Mouse (Mus musculus): ENCODE results near the gene Xylt1.

Xylt1 gene

DNA sequence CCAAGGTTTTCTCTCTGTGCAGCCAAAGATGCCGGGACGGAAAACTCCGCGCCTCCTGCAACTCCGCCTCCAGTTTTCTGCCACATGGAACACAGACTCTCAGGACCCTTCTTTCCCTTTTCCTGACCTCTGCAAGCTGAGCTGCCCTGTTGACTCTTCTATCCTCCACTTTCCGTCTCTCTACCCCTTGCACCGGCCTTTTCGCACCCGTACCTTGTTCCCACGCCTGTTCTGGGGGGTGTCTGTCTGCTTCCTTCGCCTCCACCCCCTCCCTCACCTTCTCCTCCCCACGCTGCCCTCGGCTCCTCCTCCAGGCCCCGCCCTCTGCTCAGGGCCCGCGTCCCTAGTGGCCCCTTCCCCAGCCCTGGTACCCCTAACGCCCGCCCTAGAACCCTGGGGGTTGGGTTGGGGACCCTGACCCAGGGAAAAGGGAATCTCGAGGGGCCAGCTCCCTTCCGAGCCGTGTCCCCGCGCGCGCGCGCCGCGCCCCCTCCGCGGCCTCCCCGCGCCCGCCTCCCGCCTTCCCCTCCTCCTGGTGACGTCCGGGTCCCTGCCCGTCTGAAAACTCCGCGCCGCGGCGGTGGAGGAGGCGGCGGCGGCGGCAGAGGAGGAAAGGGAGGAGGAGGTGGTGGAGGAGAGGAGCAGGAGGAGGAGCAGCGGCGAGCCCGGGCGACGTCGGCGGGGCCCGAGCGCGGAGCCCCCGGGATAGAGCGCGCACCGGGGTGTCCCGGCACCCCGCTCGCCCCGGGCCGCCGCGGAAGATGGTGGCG, at the start of gene Xylt1:
Gene Xylt1, plus strand, starts transcription at position 562 of the 770 bp plus-strand sequence.
- peak; percentile 38 for DNase-seq (ENCODE audit: low spot score)

DNA sequence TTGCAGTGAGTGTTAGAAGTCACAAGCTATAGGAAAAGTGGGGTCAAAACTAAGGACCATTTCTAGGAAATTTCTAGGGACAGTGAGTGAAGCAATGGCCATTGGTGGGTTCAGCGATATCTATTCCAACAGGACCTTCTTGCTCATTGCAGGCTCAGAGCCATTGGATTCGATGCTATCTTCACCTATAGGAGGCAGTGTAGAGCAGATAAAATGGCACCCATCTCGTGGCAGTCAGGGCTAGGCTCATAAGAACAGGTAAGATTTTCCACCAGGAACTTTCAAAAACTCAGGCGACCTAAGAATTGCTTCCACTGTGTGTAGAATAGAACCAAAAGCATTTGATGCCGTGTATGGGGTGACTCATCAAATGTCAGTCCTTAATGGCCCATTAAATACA, 46.8 kb upstream of the Xylt1 start:
- DNase-seq (ENCODE audit: low spot score), result no peak

- no peak for DNase-seq (ENCODE audit: low spot score)
Measured at GRCm38 (mm10) chr7:117356316-117356715, 24.5 kb upstream of the Xylt1 start.

DNA sequence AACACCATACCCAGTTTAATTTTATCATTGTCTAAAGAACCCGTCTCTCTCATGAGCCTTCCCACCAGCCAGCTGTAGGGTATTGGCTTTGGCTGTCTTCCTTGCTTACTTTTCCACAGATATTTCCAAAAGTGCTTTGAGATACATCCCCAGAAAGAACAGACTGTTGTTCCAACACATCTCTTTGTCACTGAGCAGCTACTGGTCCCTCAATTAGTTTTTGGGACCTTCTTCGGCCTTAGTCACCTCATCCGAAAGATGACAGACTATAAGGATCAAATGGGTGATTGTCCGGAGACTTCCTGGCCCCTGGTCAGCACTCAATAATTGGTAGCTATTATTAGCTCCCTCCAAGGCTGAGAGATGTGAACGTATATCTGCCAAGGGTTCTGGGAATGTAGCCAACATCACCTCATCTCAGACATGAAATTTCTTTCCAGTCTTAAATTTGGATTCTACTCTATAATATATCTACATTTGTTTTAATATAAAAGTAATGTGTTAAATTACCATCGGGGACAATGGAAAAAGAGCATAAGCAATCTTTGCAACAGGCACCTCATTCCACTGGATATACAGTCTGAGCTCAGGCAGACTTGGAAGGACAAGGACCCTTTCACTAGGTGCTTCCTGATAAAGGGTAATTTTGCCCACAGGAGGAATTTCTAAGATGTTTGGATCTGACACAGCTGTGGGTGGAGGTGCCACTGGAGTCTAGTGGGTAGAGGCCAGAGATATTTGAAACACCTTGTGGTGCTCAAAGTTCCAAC, 23.2 kb upstream of the Xylt1 start:
- DNase-seq (ENCODE audit: low spot score), result no peak

DNA sequence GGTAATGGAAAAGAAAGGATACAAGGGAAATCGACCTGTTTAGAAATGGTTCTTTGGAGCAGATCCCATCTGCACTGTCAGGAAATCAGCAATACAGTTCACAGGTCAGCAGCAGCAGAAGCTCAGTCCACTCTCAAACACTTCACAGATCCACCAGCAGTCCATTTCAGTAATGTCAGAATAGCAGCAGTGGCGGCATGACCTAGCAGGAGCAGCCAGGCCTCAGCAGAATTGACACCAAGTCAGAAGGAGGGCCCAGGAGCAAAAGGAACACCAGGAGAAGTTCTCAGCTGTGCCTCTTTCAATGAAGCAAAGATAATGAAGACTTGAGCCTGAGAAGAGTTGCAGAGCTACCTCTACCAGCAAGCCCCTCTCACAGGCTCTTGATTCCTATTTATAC, 19.5 kb upstream of the Xylt1 start:
- DNase-seq (ENCODE audit: low spot score), result no peak

DNA sequence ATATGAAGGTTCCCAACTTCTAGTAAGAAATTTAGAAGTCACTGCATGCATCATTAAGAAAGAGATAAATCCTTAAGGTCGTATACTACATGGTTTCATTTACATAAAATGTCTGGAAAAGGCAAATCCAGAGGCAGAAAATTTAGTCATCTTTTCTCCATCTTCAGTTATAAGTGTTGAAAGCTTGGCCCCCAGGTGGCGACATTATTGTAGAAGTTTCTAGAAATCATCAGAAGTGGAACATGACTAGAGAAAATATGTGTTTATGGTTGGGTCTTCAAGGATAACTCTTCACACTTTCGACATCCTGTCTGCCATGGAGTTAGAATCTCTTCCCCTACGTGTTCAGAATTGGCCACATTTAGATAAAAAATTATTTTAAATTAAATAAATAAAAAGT, 18.3 kb upstream of the Xylt1 start:
- DNase-seq (ENCODE audit: low spot score), result no peak

GRCm38 (mm10) chr7:117368647-117369289, 12.0 kb upstream of the Xylt1 start:
- no peak for DNase-seq (ENCODE audit: low spot score)

GRCm38 (mm10) chr7:117369290-117369941, 11.4 kb upstream of the Xylt1 start:
- no peak for DNase-seq (ENCODE audit: low spot score)

DNA sequence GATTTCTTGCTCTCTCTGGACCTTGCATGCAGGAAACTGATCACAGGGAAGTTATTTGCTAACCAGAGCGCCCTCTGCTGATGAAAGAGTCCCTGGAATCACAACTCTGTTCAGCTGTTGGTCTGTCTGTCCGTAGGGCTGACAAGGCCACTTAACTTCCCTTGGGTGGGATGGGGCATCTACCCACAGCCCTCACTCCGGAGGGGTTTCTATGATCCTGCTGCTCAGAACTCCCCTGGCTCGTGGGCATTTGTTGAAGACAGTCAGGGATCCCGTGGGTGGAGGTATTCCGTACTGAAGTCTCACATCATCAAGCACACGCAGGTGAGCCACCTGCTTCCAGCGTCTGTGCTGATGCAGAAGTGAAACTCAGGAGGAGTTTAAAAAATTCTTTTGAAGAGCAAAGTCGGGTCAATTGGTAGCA, 4.9 kb upstream of the Xylt1 start:
- DNase-seq (ENCODE audit: low spot score), result peak; percentile 37

GRCm38 (mm10) chr7:117377138-117377537, 3.6 kb upstream of the Xylt1 start:
- no peak for DNase-seq (ENCODE audit: low spot score)

DNA sequence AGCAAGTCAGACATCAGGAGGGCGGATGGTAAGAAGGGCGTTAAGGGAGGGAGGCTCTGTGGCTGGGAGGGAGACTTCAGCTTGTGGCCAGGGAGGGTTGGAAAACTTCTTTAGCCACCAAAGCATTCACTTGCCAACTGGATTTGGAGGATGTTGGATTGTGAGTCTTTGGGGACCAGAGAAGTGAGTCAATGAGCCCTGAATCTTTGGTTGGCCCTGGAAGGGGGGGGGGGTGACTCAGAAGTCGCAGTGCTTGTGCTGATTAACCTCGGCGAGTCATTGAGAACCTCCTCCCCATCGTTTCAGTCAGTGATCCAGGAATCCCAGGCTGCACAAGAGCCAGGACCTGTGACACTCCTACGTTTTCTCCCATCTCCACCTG, 752 bp upstream of the Xylt1 start:
- DNase-seq (ENCODE audit: low spot score), result no peak

DNA sequence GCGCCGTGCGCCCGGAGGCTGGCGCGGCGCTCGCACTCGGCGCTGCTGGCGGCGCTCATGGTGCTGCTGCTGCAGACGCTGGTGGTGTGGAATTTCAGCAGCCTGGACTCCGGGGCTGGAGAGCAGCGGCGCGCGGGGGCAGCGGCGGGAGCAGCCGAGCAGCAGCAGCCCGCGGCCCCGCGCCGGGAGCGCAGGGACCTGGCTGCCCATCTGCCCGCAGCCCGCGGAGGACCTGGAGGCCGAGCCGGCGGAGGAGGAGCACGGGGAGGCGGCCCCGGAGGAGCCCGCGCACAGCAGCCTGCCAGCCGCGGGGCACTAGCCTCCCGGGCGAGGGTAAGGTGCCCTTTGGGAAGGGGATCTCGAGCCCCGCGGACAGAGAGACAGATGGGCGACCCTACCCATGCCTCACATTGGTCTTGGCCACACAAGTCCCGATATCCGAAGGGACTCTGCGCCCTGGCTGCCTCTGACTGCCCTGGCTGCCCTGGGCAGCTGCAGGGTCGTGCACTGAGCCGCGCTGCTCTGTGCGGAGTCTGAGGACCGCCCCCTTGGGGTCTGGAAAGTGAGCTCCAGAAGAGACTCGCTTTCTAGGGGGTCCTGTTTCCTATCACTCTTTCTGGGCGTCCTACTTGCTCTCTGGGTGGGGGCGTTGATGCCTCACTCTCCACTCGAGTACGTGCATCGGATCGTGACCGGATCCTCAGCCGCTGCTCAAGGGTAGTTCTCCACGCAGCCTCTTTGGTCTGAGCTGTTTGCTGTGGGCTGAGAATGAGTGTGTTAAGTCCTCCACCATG, 606 bp downstream of the Xylt1 start:
- peak; percentile 10 for DNase-seq (ENCODE audit: low spot score)

GRCm38 (mm10) chr7:117382006-117382405, 1.2 kb downstream of the Xylt1 start:
- no peak for DNase-seq (ENCODE audit: low spot score)

GRCm38 (mm10) chr7:117383147-117383940, 2.6 kb downstream of the Xylt1 start:
- no peak for DNase-seq (ENCODE audit: low spot score)

GRCm38 (mm10) chr7:117386376-117386775, 5.6 kb downstream of the Xylt1 start:
- no peak for DNase-seq (ENCODE audit: low spot score)

DNA sequence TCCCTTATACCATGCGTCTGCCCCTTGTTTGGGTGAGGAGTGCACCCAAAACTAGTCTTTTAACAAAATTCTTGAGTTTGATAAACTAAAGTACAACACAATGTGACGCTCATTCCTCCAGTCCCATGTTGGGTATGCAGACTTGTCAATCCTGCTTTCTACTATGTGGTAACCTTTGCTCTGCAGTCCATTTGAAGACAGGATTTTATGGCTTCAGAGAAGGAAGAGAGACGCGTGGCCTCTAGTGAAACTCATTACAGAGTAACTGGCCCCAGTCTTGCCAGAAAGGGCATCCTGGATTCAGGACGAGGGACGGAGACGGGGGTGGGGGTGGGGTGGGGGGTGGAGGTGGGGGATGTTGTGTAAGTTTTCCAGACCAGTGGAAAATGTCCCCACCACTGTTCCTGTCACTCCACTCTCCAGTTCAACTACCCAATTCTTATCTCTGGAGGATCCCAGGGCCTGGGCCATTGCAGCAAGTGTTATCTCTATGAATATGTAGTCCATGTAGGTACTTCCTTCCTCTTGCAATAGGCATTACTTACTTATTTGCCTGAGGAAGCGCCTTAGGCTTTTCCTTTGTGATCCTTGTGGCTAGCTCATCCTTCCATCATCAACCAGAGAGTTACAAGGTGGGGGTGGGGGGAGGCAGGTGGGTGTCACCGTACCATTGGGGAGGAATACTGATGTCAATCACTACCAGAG, 7.7 kb downstream of the Xylt1 start:
- DNase-seq (ENCODE audit: low spot score), result no peak

- no peak for DNase-seq (ENCODE audit: low spot score)
Measured at GRCm38 (mm10) chr7:117389048-117389447, 8.3 kb downstream of the Xylt1 start.

DNA sequence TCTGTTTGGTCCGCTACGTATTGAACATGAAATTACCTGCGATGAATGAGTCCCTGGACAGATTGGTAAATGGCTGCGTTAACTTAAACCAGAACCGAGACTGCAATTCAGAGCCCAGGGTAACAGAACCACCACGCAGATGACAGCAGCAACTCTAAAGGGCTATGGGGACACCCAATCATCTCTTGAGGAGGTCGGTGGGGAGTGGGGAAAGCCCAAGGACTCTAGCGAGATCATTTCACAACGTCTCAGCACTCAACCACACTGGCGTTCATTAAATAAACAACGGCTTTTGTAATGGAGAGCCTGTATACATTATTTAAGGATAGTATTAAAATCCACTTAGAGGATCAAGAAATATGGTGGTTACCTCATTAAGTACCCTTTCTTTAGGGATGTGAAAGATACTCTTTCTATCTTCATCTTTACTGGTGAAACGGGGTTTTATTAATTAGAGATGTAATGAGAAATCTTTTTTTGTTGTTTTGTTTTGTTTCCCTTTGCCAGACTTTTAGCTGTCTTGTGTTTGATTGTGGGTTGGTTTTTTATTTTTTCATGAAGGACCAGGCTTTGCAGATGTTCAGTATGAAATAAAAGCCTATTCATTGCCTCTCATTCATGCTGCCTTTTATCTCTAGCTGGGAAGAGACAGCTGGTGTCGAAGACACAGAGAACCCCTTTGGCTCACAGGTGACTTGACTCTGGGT, 12.2 kb downstream of the Xylt1 start:
- DNase-seq (ENCODE audit: low spot score), result no peak

- DNase-seq (ENCODE audit: low spot score), result peak; percentile 8
Measured at GRCm38 (mm10) chr7:117393976-117394375, 13.2 kb downstream of the Xylt1 start.
